Mouse (Mus musculus) left cerebral cortex, adult 9 months (tissue): ENCODE measurements around the gene Zfp820.
"Not testable (repeated sequence)": the region's sequence is repeated elsewhere in the genome, so short reads cannot be mapped to it uniquely, and the experiment has no call there.

Experiments
- DNase-seq, 2 experiments: peaks; one replicate each; pipeline ENCODE4 v3.0.0; 2022; ENCODE audit warnings: low spot score in 2 of 2

Gene Zfp820

DNA sequence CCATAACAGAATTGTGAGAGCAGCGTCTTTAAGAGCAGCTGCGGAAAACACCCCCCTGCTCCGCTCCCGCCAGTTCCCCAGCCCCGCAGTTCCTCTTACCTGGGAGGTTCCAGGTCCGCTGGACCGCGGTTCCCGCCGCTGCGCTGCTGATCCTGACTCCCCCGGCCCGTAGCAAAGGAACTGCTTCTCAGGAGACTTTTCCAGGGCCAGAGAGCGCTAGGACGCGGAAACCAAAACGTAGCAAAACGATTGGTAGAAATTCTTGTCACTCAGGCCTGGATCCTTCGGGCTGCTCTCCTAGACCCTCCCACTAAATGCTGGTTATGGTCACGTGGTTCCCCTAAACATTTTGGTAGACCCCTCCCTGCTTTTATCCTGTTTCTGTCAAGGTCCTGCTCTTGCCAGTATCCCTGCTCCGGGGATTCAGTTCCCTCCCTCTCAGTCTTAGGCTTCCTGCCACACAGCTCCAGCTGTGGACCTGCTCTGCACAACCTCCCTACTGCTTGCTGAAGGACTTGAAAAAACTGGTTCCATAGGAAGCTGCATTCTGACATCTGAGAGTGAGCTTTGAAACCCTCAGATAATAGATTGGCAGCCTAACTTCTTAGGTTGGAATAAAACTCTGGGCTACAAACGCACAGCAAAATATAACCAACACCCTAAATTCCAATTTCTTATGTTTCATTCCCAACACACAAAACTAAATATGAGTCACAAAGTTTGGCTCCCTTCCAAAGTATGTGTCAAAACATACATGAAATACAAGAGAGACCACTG, at the start of gene Zfp820:
Gene Zfp820 (minus strand): TSS at position 228 of the 777 bp plus-strand sequence.
- DNase-seq: peak in 1 of 2 experiments; percentile 8

- DNase-seq: no peak
These were observed 25.7 kb upstream of the Zfp820 start for GRCm38 (mm10) chr17:21871256-21871655.

DNA sequence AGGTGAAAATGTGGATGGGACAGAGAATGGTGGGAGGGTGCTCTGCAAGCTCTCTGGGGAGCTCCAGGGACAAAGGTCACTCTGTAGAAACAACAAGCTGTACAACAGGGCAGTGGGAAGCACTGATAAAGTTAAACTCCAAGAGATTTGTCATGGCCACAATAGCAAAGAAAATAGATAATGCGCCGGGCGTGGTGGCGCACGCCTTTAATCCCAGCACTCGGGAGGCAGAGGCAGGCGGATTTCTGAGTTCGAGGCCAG, 680 bp upstream of the Zfp820 start:
- DNase-seq: not testable (repeated sequence)

DNA sequence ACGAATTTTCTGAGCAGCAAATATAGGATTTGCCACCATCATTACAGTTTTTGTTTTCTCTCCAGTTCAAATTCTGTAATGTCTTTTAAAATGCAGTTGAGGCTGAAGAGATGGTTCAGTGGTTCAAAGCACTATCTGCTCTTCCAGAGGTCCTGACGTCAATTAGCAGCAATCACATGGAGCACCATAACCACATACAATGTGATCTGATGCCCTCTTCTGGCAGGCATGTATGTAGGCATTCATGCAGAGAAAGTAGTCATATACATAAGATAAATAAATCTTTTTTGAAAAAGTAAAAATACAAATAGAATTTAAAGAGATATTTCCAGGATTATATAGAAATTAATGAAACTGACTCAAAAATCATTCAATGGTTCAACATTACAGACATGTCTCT, 7.1 kb downstream of the Zfp820 start:
- no peak for DNase-seq

DNA sequence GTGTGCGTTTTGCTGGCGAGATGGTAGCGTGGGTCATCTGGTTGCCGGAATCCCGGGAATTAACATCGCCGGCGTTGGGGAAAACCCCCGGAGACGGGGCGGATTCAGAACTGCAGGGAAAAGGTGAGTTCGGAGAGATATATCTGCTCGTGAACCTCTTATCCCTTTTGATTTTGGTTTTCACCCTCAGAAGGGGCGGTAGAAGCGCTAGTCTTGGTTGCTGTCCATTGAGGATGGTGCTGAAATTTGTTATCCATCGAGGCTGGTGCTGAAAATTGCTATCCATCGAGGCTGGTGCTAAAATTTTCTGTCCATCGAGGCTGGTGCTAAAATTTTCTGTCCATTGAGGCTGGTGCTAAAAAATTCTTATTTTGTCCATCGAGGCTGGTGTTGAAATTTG, 44.2 kb downstream of the Zfp820 start:
- not testable (repeated sequence) for DNase-seq

GRCm38 (mm10) chr17:21792256-21792655, 53.3 kb downstream of the Zfp820 start:
- no peak for DNase-seq

- DNase-seq: no peak
These were observed 75.2 kb downstream of the Zfp820 start for GRCm38 (mm10) chr17:21770336-21770735.
